Mouse (Mus musculus) right cerebral cortex, postnatal 14 days (tissue): ENCODE measurements at regions not wholly inside any gene's neighbourhood (a gene's known extent, or its start where the extent isn't known, plus 50 kb on each side); places are given as distances from the start of the nearest gene placed in this dataset.

Experiments used
- DNase-seq: peaks from one replicate; pipeline ENCODE4 v3.0.0; 2022

GRCm38 (mm10) chr7:124455659-124456058 lies 473.0 kb downstream of the Hs3st4 start:
- no peak for DNase-seq

DNA sequence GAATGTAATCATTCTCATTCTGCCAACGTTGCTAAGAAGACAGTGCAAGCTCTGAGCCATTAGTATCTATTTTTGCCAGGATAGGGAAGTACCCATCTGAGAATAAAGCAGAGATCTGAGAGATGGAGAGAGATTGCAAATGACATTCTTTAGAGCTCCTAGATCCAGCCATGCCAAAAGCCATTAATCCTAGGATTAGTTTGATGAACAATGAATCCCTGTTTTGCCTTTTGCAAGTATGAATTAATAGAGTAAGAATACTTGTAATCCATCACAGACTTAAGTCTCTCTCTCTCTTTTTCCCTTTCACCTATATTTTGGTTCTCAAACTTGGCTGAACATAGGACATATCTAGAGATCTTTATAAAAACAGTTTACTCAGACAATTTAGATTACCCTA lies 504.7 kb downstream of the Hs3st4 start:
- no peak for DNase-seq

DNA sequence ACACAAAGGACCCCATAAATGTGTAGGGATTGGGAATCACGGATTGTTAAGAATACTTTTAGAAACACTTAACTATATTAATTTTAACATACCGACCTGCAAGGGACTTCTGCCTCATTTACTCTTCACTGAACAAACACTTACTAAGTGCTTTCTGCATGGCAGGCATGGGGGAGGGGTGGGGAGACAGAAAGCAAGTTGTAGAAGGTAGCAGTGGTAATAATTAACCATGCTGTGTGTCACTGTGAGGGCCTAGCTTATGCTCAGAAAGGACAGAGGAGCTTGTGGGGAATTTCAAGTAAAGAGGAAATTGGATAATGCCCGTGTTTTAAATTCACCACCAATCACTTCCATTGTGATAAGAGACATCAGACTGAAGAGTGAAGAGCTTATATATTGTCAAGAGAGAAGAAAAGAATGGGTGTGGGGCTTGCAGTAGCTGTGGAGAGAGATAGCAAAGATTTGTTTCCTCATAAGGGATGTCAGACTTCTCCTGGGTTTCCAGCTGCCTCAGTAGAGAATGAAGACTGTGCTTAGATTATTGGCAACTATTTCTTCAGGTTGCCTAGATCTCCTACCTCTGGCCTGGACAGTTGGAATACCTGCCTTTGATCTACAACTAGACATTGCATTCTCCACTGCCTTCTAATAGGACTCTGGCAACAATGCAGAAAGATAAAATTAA lies 508.6 kb downstream of the Hs3st4 start:
- no peak for DNase-seq

GRCm38 (mm10) chr7:124491851-124492390 lies 509.3 kb downstream of the Hs3st4 start:
- DNase-seq: no peak

DNA sequence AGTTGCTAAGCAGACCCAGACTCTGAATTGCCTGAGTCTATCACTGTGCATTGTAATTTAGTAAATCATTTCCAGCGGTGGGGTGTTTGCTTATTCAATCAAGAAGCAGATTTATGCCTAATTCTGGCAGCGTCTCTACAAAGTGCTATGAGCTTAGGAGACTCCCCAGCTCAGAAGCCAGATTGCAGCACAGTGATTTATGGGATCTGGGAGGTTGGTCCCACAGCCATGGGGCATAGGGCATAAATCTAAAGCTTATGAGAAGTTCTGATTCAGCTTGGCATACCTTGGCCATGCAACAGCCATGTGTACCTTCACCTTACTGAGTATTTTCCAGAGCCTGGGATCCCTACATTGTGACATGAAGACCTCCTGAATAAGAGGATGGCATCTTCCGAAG lies 518.0 kb downstream of the Hs3st4 start:
- DNase-seq: no peak

GRCm38 (mm10) chr7:124502760-124503159 lies 520.1 kb downstream of the Hs3st4 start:
- no peak for DNase-seq

DNA sequence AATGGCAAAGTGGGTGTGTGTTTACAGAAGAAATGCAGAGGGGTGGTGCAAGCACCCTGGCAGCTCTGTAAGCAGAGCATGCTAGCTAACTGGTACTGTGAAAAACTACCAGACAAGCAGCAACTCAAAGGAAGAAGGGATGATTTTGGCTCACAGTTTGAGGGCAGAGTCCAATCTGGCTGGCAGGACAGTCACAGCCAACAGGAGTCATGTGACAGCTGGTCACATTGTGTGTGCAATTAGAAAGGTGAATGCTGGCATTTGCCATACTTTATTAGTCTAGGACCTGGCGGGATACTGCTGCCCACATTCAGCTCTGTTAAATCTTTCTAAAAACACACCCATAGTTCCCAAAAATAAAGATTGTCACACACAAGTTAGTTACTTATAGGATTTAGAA lies 566.4 kb downstream of the Hs3st4 start:
- no peak for DNase-seq

GRCm38 (mm10) chr7:124557213-124557612 lies 574.5 kb downstream of the Hs3st4 start:
- DNase-seq: no peak

DNA sequence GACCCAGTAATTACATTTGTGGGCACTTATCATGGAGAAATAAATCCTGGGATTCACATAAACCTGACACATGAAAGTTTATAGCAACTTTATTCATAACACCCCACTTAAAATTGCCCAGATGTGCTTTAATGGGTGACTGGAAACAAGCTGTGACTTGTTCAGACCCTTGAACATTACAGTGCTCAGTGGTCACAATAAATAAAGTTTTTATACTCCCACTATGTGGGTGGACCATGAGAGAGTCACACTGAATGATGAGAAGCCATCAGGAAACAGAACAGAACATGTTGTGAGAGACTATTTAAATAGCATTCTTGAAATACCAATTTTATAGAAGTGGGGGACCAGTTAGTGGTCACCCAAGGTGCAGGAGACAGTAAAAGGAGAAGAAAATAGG lies 588.1 kb downstream of the Hs3st4 start:
- DNase-seq: no peak

GRCm38 (mm10) chr7:124573666-124574065 lies 591.0 kb downstream of the Hs3st4 start:
- no peak for DNase-seq

GRCm38 (mm10) chr7:124581342-124581741 lies 598.7 kb downstream of the Hs3st4 start:
- DNase-seq: no peak

DNA sequence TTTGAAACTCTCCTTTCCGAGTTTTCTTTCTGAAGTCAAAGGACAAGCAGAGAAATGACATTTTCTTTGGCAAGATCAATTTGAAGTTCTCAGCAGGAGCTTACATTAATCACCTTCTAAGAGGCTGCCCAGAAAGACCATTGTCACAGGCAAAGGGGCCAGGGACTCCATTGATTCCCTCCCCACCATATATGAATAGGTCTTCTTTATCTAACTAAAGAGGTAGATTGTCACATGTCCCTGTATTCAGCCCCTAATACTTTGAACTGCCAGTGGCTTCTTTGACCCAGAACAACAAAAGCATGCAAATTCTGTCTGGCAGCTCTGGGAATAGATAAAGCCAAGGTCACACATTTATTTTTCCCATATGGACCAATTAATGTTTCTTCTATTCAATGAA lies 602.6 kb downstream of the Hs3st4 start:
- DNase-seq: no peak

DNA sequence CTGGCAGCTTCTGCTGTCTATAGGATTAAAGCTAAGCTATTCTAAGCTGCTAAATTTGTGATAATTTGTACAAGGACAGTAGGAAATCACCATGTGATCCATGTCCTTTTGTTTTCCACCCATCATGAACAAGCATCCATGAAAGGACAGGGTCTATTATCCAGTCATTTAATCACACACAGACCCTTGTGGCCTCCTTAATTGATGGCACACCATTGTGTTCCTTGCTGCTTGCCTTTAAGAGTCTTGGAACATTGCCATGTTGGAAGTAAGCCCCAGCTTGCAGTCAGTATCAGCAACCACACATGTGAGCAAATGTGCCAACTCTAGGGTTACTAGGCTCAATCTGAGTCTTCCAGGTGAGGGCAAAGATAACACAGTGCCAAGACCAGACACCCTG lies 608.7 kb downstream of the Hs3st4 start:
- no peak for DNase-seq

- no peak for DNase-seq
Observed at GRCm38 (mm10) chr7:124593462-124593861, 610.8 kb downstream of the Hs3st4 start.

- no peak for DNase-seq
Observed at GRCm38 (mm10) chr7:124600767-124601166, 618.1 kb downstream of the Hs3st4 start.

GRCm38 (mm10) chr7:124604581-124604980 lies 621.9 kb downstream of the Hs3st4 start:
- no peak for DNase-seq

DNA sequence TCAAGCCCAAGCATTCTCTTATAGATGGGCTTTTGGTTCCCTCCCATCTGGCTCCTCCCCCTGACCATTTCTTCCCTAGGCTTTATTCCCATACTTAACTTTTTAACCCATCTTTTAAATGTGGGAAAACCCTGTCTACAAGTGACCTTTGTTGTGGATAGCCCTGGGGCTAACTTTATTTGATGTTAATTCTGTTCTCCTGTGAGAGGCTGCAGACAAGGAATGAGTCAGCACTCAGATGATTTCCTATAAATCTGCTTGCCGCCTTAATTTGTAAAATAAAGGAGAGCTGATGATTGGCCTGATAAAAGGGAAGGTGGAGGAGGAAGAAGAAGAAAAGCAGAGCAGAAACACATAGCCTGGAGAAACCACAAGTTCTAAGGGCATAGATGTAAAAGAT lies 623.3 kb downstream of the Hs3st4 start:
- DNase-seq: no peak

GRCm38 (mm10) chr7:124607061-124607460 lies 624.4 kb downstream of the Hs3st4 start:
- no peak for DNase-seq

GRCm38 (mm10) chr7:124610437-124610836 lies 627.8 kb downstream of the Hs3st4 start:
- DNase-seq: no peak

GRCm38 (mm10) chr7:124647131-124647530 lies 664.5 kb downstream of the Hs3st4 start:
- DNase-seq: no peak

DNA sequence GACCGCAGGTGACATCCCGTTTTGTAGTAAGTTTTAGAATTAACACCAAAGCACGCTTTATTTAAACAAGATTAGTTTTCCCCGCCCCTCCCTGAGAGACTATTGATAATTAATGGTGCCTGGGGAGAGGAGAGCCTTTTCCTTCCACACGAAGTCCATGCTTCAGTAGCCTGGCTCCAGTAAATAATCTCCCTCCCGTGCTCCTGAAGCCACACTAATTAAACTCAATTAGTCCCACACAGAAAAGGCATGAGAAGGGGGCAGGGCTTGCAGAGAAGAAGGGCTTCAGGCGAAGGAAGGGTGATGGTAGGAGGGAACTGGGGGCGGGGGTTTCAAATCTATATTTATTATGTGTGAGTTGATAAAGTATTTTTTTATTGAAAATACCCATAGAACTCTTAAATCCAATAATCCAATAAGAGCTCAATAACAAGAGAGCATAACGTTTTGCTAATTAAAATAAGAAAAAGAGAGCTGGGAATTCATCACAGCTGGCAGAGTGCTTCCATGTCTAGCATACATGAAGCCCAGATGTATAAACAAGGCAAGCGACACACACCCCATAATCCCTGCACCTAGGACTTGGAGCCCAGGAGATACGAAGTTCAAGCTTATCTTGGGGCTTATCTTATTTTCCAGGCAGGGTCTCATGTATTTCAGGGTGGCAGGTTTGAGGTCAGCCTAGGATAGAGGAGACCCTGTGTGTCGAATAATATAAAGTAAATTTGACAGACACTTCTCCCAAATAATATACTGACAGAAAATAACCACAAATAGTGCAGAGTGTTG lies 684.7 kb downstream of the Hs3st4 start:
- no peak for DNase-seq

GRCm38 (mm10) chr7:124668058-124668457 lies 685.4 kb downstream of the Hs3st4 start:
- no peak for DNase-seq

DNA sequence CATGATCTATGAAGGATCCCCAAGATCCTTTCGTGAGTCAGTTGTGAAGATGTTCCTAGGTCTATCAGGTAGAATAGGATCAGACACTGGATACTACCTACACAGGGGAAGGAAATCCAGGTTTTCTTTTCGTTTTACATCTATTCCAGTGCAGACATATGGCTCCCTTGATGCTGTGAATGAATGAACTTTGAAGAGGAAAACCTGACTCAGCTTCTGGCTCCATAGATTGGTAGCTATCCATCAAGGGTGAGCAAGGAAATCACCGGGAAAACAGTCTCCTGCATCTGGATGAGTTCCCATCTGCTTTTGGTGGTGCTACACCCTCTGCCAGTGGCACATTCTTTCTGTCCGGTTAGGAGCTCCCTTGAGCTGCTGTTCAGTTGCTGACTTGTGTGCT lies 687.8 kb downstream of the Hs3st4 start:
- DNase-seq: no peak

DNA sequence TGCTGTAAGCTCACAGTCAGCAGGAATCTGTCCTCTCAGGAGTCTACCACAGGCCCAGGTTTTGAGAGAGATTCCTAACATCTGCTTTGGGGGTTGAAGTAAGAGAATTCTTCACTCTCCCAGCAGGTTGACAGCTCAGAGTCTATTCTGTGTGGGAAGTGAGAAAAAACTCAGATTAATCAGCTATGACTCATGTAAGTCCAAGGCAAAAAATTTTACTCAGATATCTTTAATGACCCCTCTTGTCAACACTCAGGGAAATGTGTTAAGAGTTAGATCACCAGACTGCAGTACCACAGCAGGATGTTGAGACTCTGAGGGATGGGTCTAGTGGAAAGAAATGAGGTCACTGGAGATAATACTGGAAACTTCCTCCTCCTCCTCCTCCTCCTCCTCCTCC lies 688.4 kb downstream of the Hs3st4 start:
- no peak for DNase-seq
